Mouse (Mus musculus) G1E (cell line): ENCODE results near the gene Lrrn4cl.

Experiments
- CTCF ChIP-seq: IDR thresholded peaks from 2 replicates; pipeline ENCODE4 v1.5.1; 2012; ENCODE audit warnings: low read depth, low read length, inconsistent platforms, mixed read lengths
- GATA1 ChIP-seq: IDR thresholded peaks from 2 replicates; pipeline ENCODE4 v1.6.1; 2012; ENCODE audit warnings: borderline replicate concordance, low read length, inconsistent platforms, mixed read lengths

DNA sequence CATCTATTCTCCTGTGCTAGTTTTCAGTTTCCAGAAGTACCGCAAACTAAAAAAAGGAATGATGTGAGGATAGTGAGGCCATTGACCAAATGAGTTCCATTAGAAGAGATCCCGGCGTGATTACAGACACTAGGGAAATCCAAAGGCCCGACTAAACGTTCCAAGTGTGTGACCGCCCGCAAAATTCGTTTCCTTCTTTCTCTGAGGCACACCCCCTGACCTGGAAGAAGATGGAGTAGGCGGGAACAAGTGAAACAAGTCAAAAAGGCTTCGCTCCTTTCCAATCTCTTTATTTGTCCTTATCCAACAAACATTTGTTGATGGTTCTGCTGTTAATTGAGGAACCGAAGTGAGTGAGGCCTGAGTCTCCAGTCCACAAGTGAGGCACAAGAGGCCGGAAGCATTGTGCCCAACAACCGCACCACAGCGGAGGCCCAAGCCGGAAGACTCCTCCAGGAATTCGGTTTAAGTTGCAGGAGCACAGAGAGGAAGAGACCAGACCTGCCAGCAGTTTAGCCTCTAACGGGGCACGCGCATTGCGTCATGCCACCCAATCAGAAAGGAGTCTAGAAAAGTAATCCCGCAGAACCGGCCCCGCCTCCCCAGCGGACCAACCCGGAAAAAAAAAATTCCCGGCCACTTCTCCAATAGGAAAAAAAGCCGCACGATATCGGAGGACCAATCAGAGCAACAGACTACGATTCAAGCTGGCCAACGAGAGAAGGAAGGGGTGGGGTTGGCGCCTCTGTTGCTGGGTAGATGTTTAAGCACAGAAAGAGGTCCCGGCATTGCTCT, 31.6 kb upstream of the Lrrn4cl start, which contains the start of gene Ttc9c:
- TF ChIP-seq CTCF (no peak), GATA1 (no peak)
